Mouse (Mus musculus): Measurements from ENCODE around the gene Rap1gds1.

Gene Rap1gds1

GRCm38 (mm10) chr3:139048701-139049622, 26.0 kb downstream of the Rap1gds1 start:
- DNase-seq (ENCODE audit: low read depth, low spot score) = no peak

DNA sequence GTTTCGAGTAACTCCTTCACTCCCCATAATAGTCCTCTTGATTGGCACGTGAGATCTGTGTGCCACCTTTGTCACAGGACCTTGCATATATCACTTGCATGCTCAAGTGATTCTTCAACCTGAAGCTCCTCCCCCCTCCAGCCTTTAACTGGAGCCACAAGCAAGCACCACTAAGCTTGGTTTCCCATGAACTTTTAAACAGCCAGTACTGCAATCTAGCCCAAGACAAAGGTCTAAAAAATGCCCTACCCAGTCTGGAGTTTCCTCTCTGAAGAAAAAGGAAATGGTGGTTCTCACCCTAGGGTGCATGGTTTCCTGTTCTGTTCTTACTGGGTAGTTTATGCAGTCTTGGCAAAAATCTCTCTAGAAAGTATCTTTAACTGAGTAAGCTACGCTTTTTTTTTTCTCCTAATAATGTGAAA, 32.6 kb downstream of the Rap1gds1 start:
- DNase-seq (ENCODE audit: low read depth, low spot score) = no peak

- no peak for DNase-seq (ENCODE audit: low read depth, low spot score)
Measured at GRCm38 (mm10) chr3:139041921-139042320, 33.1 kb downstream of the Rap1gds1 start.

DNA sequence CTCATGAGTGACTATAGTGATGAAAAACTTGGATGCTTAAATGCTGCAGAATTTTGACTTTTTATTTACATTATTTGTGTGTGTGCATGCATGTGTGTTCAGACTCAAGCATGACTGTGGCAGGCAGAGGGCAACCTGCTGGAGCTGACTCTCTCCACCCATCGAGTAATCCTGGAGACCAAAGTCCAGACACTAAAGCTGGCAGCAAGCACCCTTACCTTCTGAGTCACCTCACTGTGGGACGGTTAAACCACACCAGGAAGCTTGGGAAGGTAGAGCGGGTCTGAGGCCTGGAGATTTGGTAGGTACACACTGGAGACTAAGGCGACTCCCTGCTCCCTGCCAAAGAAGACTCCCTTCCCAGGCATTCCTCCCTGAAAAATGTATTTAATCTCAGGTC, 38.0 kb downstream of the Rap1gds1 start:
- DNase-seq (ENCODE audit: low read depth, low spot score) = no peak

- peak; percentile 55 for DNase-seq (ENCODE audit: low read depth, low spot score)
Measured at GRCm38 (mm10) chr3:139033179-139033578, 41.8 kb downstream of the Rap1gds1 start.

DNA sequence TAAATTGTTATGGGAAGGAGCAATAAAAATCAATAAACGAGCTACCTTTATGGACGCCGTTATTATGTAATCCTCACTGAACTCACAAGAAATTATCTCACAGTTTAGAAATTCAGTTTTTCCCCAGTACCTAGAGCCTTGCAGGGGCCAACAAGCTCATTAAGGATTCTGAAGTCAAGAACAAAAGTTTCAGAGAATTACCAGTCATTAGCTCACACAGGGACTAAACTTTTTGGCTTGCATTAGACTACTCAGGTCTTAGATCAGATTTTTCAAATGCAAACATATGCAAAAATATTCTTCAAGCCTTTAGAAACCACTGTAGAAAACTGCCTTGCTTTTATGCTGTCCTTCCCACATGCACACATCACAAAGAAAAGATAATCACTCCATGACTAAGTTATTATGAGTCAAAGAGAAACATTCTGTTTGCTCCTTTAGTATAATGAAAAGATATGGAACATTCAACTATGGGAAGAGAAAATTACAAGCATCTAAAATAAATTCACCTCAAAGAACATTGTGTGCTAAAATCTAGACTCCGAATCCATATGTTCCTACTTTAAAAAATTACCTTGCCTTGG, 44.3 kb downstream of the Rap1gds1 start:
- DNase-seq (ENCODE audit: low read depth, low spot score) = no peak

GRCm38 (mm10) chr3:139025077-139025476, 49.9 kb downstream of the Rap1gds1 start:
- no peak for DNase-seq (ENCODE audit: low read depth, low spot score)

DNA sequence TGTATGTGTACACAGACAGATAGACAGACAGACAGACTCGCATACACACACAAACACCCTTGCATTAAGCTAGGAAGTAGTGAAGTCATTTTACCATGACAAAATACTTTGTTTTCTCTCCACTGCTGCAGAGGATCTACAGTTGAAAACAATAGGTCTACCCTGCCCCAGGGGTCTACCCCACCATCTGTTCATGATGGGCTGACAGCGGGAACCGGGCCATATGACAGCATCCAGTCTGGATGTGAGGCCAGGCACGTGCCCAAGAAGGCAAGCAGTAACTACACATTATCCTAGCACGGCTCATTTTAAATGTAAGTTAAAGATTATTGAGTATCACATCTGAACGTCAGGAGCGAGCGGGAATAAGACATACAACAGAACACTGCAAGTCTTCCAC, 51.4 kb downstream of the Rap1gds1 start:
- DNase-seq (ENCODE audit: low read depth, low spot score) = no peak

- no peak for DNase-seq (ENCODE audit: low read depth, low spot score)
Measured at GRCm38 (mm10) chr3:139012352-139012751, 62.6 kb downstream of the Rap1gds1 start.

GRCm38 (mm10) chr3:139005669-139006068, 69.3 kb downstream of the Rap1gds1 start:
- no peak for DNase-seq (ENCODE audit: low read depth, low spot score)

- no peak for DNase-seq (ENCODE audit: low read depth, low spot score)
Measured at GRCm38 (mm10) chr3:139002774-139003173, 72.2 kb downstream of the Rap1gds1 start.

DNA sequence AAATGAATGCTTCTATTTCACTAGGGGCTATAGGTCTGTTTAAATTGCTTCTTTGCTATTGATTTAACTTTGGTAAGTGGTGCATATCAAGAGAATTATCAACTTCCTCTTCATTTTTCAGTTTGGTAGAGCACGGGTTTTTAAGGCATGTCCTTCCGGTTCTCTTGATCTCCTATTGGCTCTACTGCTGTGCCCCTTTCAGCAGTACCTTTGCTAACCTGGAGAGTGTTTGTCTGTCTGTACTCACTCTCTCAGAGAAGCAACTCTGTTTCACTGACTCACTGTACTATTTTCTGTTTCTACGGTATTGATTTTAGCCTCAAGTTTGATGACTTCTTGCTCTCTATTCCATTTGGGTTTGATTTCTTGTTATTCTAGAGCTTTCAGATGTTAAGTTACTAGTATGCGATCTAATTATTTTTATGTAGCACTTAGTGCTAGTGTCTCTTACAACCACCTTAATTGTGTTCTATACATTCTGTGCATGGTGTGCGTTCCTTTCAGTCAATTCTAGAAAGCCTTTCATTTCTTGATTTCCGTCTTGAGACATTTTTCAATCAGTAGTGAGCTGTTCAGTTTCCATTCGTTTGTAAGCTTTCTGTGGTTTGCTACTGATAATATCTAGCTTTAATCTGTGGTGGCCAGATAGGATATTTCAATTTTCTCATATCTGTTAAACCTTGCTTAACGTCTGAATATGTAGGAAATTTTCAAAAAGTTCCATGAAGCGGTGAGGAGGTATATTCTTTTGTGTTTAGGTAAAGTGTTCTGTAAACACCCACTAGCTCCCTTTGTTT, 74.7 kb downstream of the Rap1gds1 start:
- no peak for DNase-seq (ENCODE audit: low read depth, low spot score)

- no peak for DNase-seq (ENCODE audit: low read depth, low spot score)
Measured at GRCm38 (mm10) chr3:138993473-138993872, 81.5 kb downstream of the Rap1gds1 start.

- no peak for DNase-seq (ENCODE audit: low read depth, low spot score)
Measured at GRCm38 (mm10) chr3:138991367-138991766, 83.6 kb downstream of the Rap1gds1 start.

- no peak for DNase-seq (ENCODE audit: low read depth, low spot score)
Measured at GRCm38 (mm10) chr3:138989141-138989540, 85.9 kb downstream of the Rap1gds1 start.

DNA sequence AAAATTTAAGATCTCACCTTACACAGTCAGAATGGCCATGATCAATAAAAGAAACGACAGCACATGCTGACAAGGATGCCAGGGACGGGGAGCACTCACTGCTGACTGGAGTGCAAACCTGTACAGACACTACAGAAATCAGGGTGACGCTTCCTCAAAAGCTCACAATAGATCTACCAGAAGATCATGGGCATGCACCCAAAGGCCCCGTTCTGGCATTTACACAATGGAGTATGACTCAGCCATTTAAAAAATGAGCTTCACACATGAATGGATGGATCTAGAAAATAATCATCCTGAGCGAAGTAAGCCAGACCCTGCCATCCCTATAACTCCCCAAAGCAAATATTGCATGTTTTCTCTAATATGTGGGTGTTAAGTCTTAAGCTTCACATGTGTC, 87.0 kb downstream of the Rap1gds1 start:
- DNase-seq (ENCODE audit: low read depth, low spot score) = no peak

- no peak for DNase-seq (ENCODE audit: low read depth, low spot score)
Measured at GRCm38 (mm10) chr3:138982249-138982648, 92.8 kb downstream of the Rap1gds1 start.

DNA sequence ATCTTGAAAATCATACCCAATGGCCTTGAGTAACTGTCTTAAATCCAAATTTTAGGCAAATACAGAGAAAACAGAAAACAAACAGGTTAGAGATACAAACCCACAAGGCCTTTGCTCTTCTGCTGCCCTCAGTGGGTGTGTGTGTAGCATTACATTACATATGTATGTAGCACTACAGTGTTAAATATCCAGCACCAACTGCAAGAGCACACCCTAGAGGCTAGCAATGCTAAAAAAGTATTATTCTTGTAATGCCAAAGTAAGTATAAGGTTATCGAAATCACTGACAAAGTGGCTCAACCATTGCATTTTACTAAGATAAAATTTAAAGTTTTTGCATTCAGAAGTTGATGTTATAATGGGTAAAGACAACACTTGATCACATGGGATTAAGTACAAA, 97.6 kb downstream of the Rap1gds1 start:
- DNase-seq (ENCODE audit: low read depth, low spot score) = no peak

- no peak for DNase-seq (ENCODE audit: low read depth, low spot score)
Measured at GRCm38 (mm10) chr3:138967627-138968026, 107.4 kb downstream of the Rap1gds1 start.

GRCm38 (mm10) chr3:138958527-138958926, 116.5 kb downstream of the Rap1gds1 start:
- DNase-seq (ENCODE audit: low read depth, low spot score) = no peak

DNA sequence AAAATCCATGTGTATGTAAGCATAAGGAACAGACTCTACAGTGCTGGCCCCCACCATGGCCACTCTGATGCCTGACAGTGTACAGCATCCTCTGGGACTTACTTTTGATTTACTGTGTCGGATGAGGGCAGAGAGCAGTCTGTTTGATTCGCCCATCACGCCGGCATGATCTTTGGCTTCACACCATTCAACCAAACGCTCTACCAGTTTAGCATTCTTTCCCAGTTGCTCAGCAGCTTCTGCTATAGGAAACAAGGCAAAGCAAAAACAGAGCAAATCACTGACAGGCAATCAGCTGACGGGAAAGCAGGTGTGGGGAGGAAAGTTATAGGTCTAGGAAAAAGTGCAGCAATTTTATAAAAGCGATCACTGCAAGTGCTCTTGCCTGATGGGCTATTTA, 119.8 kb downstream of the Rap1gds1 start:
- no peak for DNase-seq (ENCODE audit: low read depth, low spot score)

GRCm38 (mm10) chr3:138949081-138949480, 125.9 kb downstream of the Rap1gds1 start:
- no peak for DNase-seq (ENCODE audit: low read depth, low spot score)
